Mouse (Mus musculus): ENCODE measurements around the gene Lsamp.

Gene Lsamp

DNA sequence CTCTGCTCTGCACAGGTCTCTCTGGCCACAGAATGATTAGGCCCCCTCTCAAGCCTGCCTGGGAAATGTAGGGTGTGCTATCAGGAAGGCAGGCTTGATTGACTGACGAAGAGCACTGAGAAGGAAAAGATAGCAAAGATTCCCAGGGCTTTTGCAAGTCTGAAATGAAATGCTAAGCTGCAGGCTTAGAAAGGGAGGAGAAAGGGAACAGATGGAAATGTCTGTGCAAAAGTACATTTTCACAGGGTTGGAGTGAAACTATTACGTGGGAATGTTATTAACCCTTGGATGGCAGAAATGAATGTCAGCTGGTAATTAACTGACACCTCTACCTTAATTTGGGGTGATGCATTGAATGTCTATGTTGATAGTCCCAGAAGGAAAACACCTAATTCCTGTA is 248.9 kb downstream of the Lsamp start:
- in situ Hi-C loops (cut with MboI; ENCODE audit: low pct_unique_long_range_greater_than_20kb in 1 of 2, low sequenced_read_pairs in 2 of 2, unreplicated experiment in 1 of 2) = no loop called here

GRCm38 (mm10) chr16:40234151-40234895 is 250.2 kb downstream of the Lsamp start:
- in situ Hi-C loops (cut with MboI; ENCODE audit: low pct_unique_long_range_greater_than_20kb in 1 of 2, low sequenced_read_pairs in 2 of 2, unreplicated experiment in 1 of 2) = no loop called here

DNA sequence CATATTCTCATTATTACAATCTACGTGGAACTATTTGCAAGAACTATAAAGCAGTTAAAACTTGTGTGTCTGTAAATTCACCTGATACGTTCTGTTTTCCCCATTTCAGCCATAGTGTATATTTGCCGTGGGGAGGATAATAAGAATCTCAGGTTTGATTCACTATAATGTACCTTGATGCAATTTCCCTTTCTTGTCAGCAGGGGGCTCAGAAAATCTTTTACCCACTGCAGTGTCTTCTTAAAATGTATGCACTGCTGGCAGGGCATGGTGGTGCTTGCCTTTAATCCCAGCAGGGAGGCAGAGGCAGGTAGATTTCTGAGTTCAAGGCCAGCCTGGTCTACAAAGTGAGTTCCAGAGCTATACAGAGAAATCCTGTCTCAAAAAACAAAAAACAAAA is 287.7 kb downstream of the Lsamp start:
- in situ Hi-C loops (cut with MboI; ENCODE audit: low pct_unique_long_range_greater_than_20kb in 1 of 2, low sequenced_read_pairs in 2 of 2, unreplicated experiment in 1 of 2) = no loop called here

DNA sequence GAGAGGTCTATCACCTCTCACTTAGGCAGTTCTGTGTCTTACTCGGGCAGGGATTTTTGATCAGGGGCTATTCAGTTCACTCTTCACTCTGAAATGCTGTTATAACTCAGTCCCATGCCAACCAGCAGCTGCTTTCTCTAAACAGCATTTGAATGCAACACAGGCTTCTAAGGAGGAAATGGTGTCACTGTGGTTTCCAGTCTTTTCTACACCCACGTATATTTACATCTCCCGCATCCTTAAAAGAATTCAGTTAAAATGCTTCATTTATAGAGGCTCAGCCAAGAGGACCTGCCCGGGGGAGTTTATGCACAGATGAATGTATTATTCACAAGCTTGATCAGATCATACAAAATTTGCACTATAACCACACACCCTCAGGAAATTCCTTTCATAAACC is 306.0 kb downstream of the Lsamp start:
- in situ Hi-C loops (cut with MboI; ENCODE audit: low pct_unique_long_range_greater_than_20kb in 1 of 2, low sequenced_read_pairs in 2 of 2, unreplicated experiment in 1 of 2) = no loop called here

DNA sequence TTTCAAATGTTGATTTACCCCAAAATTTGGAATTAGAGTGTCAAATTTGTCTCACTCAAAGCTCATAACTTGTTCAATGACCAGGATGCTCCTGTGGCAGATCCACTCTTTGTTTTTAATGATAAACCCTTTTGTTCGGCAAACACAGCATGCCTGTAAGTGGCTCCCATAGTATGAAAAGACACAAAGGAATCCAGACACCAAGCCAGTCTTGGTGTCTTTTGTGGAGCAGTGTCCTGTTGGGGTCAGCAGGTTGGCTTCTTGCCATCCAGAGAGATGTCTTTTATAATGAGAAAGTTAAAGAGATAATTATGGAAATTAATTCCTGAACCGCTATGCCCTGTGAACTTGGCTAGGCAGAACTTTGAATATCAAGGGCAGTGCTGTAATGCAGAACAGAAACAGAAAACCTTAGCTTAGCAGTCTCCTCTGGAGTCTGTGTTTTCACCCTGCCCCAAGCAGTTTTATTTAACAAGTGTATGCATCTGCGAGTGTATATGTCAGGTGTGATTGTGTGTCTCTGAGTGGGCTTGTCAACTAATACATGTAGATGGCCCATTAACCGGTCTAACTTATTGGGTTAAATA is 310.2 kb downstream of the Lsamp start:
- in situ Hi-C loops (cut with MboI; ENCODE audit: low pct_unique_long_range_greater_than_20kb in 1 of 2, low sequenced_read_pairs in 2 of 2, unreplicated experiment in 1 of 2) = no loop called here

DNA sequence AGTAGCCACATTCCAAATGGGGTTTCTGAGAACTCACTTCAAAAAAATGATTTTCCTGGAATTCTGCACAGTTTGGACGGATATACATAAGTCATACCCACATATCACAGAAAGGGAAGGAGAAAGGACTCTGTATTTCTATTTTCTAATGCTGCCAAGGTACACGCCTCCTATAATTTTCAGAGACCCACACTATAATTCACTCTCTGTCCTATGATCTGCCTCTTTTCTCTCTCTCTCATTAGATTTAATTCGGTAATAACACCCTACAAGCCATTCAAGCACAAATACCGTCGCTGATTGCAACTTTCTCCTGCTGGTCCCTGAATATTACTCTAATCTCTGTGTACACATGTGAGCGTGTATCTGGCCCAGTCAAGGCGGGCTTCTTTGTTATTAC is 311.1 kb downstream of the Lsamp start:
- in situ Hi-C loops (cut with MboI; ENCODE audit: low pct_unique_long_range_greater_than_20kb in 1 of 2, low sequenced_read_pairs in 2 of 2, unreplicated experiment in 1 of 2) = no loop called here

DNA sequence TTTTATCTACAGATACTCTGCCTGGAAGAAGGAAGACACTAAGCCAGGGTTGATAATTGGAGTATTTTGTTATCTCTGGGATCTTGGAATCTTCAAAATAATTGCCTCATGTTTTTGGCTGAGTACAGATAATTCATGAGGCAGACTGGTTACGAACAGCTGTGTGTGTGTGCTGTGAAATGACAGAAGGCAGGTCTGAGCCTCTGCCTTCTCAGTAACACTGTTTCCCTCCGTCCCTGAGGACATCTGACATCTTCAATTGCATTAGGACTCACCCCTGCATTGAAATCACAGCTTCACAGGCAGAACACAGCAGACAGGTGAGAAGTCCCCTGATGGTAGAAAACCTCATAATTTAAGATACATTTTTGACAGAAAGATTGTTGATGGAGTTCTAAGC is 323.5 kb downstream of the Lsamp start:
- in situ Hi-C loops (cut with MboI; ENCODE audit: low pct_unique_long_range_greater_than_20kb in 1 of 2, low sequenced_read_pairs in 2 of 2, unreplicated experiment in 1 of 2) = no loop called here

DNA sequence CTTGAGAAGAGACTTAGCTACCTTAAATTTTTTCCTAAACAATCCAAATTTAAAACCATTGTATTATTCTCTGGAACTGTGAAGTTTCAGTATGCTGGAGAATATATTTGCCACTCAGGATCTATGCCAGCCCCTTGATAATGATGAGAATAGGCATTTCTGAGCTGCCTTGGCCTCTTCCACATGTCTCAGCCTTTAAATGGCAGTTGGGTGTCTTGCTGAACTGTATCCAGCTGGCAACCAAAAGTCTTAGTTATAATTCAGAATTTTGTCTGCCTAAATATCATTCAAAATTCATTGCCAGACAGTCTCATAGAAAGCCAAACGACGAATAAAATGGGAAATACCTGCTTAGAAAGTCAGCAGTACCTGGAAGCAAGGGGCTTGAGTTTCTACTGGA is 332.0 kb downstream of the Lsamp start:
- in situ Hi-C loops (cut with MboI; ENCODE audit: low pct_unique_long_range_greater_than_20kb in 1 of 2, low sequenced_read_pairs in 2 of 2, unreplicated experiment in 1 of 2) = no loop called here

- in situ Hi-C loops (cut with MboI; ENCODE audit: low pct_unique_long_range_greater_than_20kb in 1 of 2, low sequenced_read_pairs in 2 of 2, unreplicated experiment in 1 of 2) = no loop called here
Measured at GRCm38 (mm10) chr16:40324811-40325210, 340.6 kb downstream of the Lsamp start.

DNA sequence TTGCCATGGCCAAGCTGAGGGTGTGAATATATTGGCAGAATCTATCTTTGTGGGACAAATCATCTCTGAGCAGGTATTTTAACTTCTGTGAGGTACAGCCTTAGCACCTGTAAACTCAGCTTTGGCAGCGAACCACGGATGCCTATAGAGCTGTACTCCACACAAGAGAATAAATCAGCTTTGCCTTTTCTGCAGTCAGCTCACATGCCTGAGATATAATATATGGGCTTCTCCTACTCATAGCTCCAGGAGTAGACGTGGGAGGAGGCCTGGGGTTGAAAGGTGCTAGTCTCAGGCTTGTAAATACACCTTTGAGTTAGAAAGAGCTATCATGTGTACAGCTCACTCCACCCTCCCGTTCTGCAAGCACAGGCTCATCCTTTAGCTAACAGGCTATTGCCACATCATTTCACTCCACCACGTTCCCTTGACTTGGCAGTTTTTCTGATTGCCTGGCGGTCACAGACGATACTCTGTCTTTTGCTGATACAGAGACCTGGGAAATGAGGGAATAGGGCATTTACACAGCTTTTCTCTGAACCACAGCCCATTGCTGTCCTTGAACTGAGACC is 344.2 kb downstream of the Lsamp start:
- in situ Hi-C loops (cut with MboI; ENCODE audit: low pct_unique_long_range_greater_than_20kb in 1 of 2, low sequenced_read_pairs in 2 of 2, unreplicated experiment in 1 of 2) = no loop called here

DNA sequence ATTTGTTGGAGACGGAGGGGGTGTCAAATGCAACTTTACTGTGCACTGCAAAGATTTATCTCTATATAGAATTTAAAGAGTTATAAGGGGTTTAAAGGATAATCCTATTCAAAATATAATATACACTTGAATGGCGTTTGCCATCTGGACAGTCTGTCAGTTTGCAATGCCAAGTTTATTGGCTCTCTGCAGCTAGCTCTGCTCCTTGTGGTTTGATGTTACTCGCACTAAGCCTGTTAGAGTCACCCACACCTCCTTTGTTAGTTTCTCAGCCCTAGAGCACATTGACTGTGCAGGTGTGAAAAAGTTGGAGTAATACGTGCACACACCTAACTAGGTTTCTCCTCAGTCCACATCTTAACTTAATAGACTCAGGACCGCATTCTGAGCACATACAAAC is 385.5 kb downstream of the Lsamp start:
- in situ Hi-C loops (cut with MboI; ENCODE audit: low pct_unique_long_range_greater_than_20kb in 1 of 2, low sequenced_read_pairs in 2 of 2, unreplicated experiment in 1 of 2) = no loop called here

DNA sequence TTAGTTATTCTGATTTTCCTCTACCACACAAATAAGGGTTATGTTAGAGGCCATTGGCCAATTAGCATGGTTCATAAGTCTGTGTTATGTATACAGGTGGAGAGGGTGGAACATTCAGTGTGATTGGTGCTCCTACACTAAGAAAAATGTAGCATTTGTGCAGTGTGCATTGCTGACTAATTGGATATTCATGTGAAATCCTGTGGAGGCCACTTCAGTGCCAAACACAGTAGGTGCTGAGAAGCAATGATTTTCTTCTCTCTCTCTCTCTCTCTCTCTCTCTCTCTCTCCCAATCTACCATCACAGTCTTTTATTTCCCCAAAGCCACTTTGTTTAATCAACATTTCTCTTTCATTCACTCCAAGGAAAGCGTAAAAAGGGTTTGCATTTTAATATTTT is 387.1 kb downstream of the Lsamp start:
- in situ Hi-C loops (cut with MboI; ENCODE audit: low pct_unique_long_range_greater_than_20kb in 1 of 2, low sequenced_read_pairs in 2 of 2, unreplicated experiment in 1 of 2) = no loop called here

- in situ Hi-C loops (cut with MboI; ENCODE audit: low pct_unique_long_range_greater_than_20kb in 1 of 2, low sequenced_read_pairs in 2 of 2, unreplicated experiment in 1 of 2) = no loop called here
Measured at GRCm38 (mm10) chr16:40375314-40375713, 391.2 kb downstream of the Lsamp start.

- in situ Hi-C loops (cut with MboI; ENCODE audit: low pct_unique_long_range_greater_than_20kb in 1 of 2, low sequenced_read_pairs in 2 of 2, unreplicated experiment in 1 of 2) = no loop called here
Measured at GRCm38 (mm10) chr16:40377129-40377799, 393.1 kb downstream of the Lsamp start.

- in situ Hi-C loops (cut with MboI; ENCODE audit: low pct_unique_long_range_greater_than_20kb in 1 of 2, low sequenced_read_pairs in 2 of 2, unreplicated experiment in 1 of 2) = no loop called here
Measured at GRCm38 (mm10) chr16:40392106-40392505, 407.9 kb downstream of the Lsamp start.

DNA sequence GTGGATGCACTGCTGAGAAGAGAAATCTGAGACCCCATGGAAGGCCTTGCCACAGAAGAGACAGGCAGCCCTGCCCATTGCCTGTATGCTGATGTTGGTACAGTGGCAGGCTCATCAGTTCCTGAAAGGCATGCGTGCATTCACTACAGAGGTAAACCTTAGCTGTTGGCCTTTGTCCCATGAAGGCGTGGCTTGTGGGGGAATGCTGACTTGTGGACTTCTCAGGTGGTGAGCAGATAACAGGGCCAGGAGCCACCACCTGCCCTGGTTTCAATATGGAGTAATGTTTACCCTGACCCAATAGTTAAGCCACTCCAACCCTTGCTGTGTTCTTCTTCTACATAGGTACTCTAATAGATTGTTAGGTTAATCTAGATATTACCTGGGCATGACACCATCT is 415.4 kb downstream of the Lsamp start:
- in situ Hi-C loops (cut with MboI; ENCODE audit: low pct_unique_long_range_greater_than_20kb in 1 of 2, low sequenced_read_pairs in 2 of 2, unreplicated experiment in 1 of 2) = no loop called here

GRCm38 (mm10) chr16:40434280-40434679 is 450.1 kb downstream of the Lsamp start:
- in situ Hi-C loops (cut with MboI; ENCODE audit: low pct_unique_long_range_greater_than_20kb in 1 of 2, low sequenced_read_pairs in 2 of 2, unreplicated experiment in 1 of 2) = no loop called here

GRCm38 (mm10) chr16:40436415-40436814 is 452.3 kb downstream of the Lsamp start:
- in situ Hi-C loops (cut with MboI; ENCODE audit: low pct_unique_long_range_greater_than_20kb in 1 of 2, low sequenced_read_pairs in 2 of 2, unreplicated experiment in 1 of 2) = no loop called here

DNA sequence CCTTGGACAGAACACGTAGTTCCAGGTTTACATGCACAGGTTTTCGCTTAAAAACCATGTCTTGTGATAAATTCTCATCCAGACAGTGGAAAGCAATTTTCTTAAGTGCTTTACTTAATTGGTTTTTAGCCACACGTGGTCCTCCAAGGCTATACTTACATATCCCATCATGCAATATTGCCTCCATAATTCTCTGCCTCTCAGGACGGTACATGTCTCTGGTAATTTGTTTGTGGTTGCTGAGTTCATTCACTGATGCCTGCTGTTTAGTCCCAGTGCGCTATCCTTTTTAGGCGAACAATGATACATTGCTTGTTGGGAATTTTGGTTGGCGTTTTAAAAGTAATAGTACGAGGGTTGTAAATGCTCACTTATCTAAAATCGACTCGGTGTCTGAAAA is 453.7 kb downstream of the Lsamp start:
- in situ Hi-C loops (cut with MboI; ENCODE audit: low pct_unique_long_range_greater_than_20kb in 1 of 2, low sequenced_read_pairs in 2 of 2, unreplicated experiment in 1 of 2) = no loop called here

- in situ Hi-C loops (cut with MboI; ENCODE audit: low pct_unique_long_range_greater_than_20kb in 1 of 2, low sequenced_read_pairs in 2 of 2, unreplicated experiment in 1 of 2) = no loop called here
Measured at GRCm38 (mm10) chr16:40438876-40439275, 454.7 kb downstream of the Lsamp start.

All from mouse embryonic stem cell (cell line).